Mouse (Mus musculus): ENCODE results near the gene Ipo9.

DNA sequence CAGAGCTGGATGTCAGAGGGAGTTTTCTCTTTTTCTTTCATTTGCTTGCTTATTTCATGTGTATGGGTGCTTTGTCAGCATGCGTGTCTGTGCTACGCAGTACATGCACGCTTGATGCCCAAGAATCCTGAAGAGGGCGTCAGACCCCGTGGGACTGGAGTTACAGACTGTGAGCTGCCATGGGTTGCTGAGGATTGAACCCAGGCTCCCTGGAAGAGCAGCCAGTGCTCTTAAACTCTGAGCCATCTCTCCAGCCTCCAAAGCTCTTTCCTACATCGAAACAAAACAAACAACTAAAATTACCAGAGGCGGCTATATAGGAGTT lies 45.2 kb upstream of the Ipo9 start:
- TF ChIP-seq CTCF (conservative IDR thresholded peaks at IDR 0.05; ENCODE audit: insufficient read depth, insufficient read length, low read depth, low read length) (no peak), POLR2A (IDR thresholded peaks at IDR 0.05; ENCODE audit: low read depth, low read length) (no peak)
